Comparison of ENCODE assay signal across 8 mouse cellular contexts in the genomic region with DNA sequence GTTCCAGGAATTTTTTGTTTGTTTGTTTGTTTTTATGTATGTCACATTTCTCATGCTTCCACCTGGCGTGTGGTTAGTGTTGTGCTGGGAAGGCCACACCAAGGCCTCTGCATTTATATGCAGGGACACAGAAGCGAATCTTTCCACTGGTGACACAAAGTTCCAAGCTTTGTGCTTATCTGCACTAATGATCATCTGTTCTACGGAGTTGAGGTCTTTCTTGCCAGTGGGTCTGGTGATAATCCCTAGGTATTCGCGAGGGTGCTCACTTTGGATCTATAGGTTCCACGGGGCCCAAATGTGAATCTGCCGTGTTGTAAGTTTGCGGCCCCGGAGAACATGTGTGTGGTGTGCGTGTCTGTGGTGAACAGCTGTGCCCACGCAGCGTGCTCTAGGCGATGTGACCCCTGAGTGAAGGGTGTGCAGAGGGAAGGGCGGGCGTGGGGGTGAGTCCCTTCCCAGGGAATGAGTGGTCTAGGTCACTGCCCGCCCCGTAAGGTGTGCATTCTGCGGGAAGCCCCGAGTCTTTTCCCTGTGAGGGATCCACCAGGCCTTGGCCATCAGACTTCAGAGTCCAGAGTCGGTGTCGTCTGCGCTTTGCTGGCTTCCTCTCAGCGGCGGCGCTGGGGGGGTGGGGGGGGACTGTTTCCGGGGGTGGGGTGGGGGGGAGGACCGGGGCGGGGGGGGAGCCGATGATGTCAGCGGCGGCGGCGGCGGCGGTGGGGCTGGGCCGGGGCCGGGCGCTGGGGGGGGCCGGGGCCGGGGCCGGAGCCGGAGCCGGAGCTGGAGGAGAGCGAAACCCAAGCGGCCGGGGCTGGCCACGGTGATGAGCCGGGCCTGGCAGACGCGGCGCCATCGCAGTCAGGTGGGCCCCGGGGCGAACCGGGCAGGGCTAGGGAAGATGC. TPM values are rescaled to one million over a fixed set of nuclear protein-coding genes. Genes with fewer than 3 reads are reported as not detected.
A peak's percentile ranks its signal among the peaks of the same experiment; 100 is the strongest.
DNase-seq lines count a peak whose midpoint lies in the region; ATAC-seq and TF ChIP-seq lines count a peak whose summit lies in the region.

A gene (plus strand): TSS at position 692 of the 905 bp plus-strand sequence.

- no peak for TF ChIP-seq CTCF in left cerebral cortex, adult 2 months (IDR thresholded peaks at IDR 0.05)
- no peak for TF ChIP-seq CTCF in spleen, adult 2 months (IDR thresholded peaks at IDR 0.05; ENCODE audit: extremely low read depth, insufficient read depth, insufficient read length, insufficient replicate concordance)

- peak; percentile 43 for TF ChIP-seq POLR2A in spleen, adult 2 months (IDR thresholded peaks at IDR 0.05; ENCODE audit: low read depth, low read length)

- peak within 1 kb of the TSS; percentile 93 for H3K27ac ChIP-seq in hindbrain, embryonic 13.5 days
- H3K27ac ChIP-seq in left cerebral cortex, adult 2 months, result peak within 1 kb of the TSS; percentile 99
- H3K27ac ChIP-seq in spleen, adult 2 months (ENCODE audit: insufficient read depth, low read length), result peak within 1 kb of the TSS; percentile 94

- WGBS in hindbrain, embryonic 13.5 days, result 24% methylated on average over 29 of the region's 55 CpGs
- WGBS in spleen, adult 2 months, result 18% methylated on average over 37 of the region's 55 CpGs

- H3K4me3 ChIP-seq in hindbrain, embryonic 13.5 days, result peak within 1 kb of the TSS; percentile 81
- H3K4me3 ChIP-seq in left cerebral cortex, adult 2 months, result peak within 1 kb of the TSS; percentile 99
- H3K4me3 ChIP-seq in spleen, adult 2 months (ENCODE audit: extremely low read depth, insufficient read depth, insufficient read length), result peak within 1 kb of the TSS; percentile 92

- peak; percentile 64 for ATAC-seq in hindbrain, embryonic 13.5 days (ENCODE audit: low FRiP score)

- H3K4me1 ChIP-seq in hindbrain, embryonic 13.5 days (replicated peaks), result peaks cover 43% of the 10 kb centered on the region
- peaks cover 13% of the 10 kb centered on the region for H3K4me1 ChIP-seq in spleen, adult 2 months (ENCODE audit: control insufficient read depth, insufficient read depth, insufficient read length)

- DNase-seq in left cerebral cortex, adult 18-20 months (ENCODE audit: low spot score in 2 of 2), result no peak
- no peak for DNase-seq in left cerebral cortex, adult 11 months (ENCODE audit: low spot score)
- DNase-seq in cerebellum, adult 11 months, result peak; percentile 51
- DNase-seq in gastrocnemius, adult 18-20 months (ENCODE audit: low spot score), result peak; percentile 27
- DNase-seq in left cerebral cortex, adult 2 months (ENCODE audit: extremely low spot score in 1 of 2, low spot score in 2 of 2), result no peak
- peak; percentile 60 for DNase-seq in lung, postnatal 36 days
- peak in 1 of 2 experiments; percentile 40 for DNase-seq in spleen, adult 2 months (ENCODE audit: low read depth in 1 of 2, low spot score in 2 of 2)

- no peaks in the 10 kb centered on the region for H3K36me3 ChIP-seq in hindbrain, embryonic 13.5 days
- no peaks in the 10 kb centered on the region for H3K36me3 ChIP-seq in spleen, adult 2 months (ENCODE audit: control insufficient read depth, insufficient read depth, low read length)

- H3K27me3 ChIP-seq in hindbrain, embryonic 13.5 days, result no peaks in the 10 kb centered on the region
- no peaks in the 10 kb centered on the region for H3K27me3 ChIP-seq in spleen, adult 2 months (ENCODE audit: control insufficient read depth, insufficient read depth, low read length)

- intact Hi-C loops in left cerebral cortex, adult 2 months (cut with DNase I), result loop anchor here (2.0 kb wide), 2 partner anchors 37 to 69 kb away; no protein-coding TSS in a partner anchor

- no peaks in the 10 kb centered on the region for H3K9me3 ChIP-seq in hindbrain, embryonic 13.5 days

- H3K4me2 ChIP-seq in hindbrain, embryonic 13.5 days, result peak within 1 kb of the TSS; percentile 61

- peak within 1 kb of the TSS; percentile 98 for H3K9ac ChIP-seq in hindbrain, embryonic 13.5 days

RNA-seq across cellular contexts. Expression of the gene that starts here (rescaled TPM):
- total RNA-seq in left cerebral cortex, adult 18-20 months (2021), result 100 to 1,000 TPM; 146 to 156 TPM
- 10 to 100 TPM; 37.1 to 37.5 TPM for total RNA-seq in gastrocnemius, adult 18-20 months (2021)
- polyA plus RNA-seq in hindbrain, embryonic 13.5 days (2015; fragmentation: Nextera tagmentation; extraction: Ambion mirVana), result 3.2 TPM in 2 replicates
- 100 to 1,000 TPM; 134 to 167 TPM for total RNA-seq in left cerebral cortex, adult 2 months (2021)
- polyA plus RNA-seq in spleen, adult 2 months (2012; rRNA removed), result 28.4 and 37.0 TPM in 2 replicates

Comparison
In these comparisons a context has a peak if more than half of its experiments do, and no peak if none do; other contexts are left out.
1. DNase-seq: peak in cerebellum, adult 11 months (single experiment), gastrocnemius, adult 18-20 months (single experiment) and lung, postnatal 36 days (single experiment); none in left cerebral cortex, adult 18-20 months (0 of 2), left cerebral cortex, adult 11 months (single experiment) and left cerebral cortex, adult 2 months (0 of 2).
2. Peak in every context shown above with its lines, with median percentiles within 50 percentile points of each other: H3K27ac ChIP-seq and H3K4me3 ChIP-seq.